Mouse (Mus musculus) cerebellum, adult 2 months (tissue): ENCODE results near the gene Ccdc141.

Experiments used
- CTCF ChIP-seq: fragments of 200-500 bp; IDR thresholded peaks from 2 replicates; pipeline ENCODE4 v1.5.1; 2011; ENCODE audit warnings: low read depth, mild to moderate bottlenecking, control low read depth, low read length, moderate library complexity, borderline replicate concordance; ENCODE audit not compliant: insufficient read depth
- POLR2A ChIP-seq: fragments of 200-500 bp; IDR thresholded peaks from 2 replicates; pipeline ENCODE4 v1.6.1; 2011; ENCODE audit warnings: low read length, control low read depth, borderline replicate concordance; ENCODE audit not compliant: insufficient read depth

DNA sequence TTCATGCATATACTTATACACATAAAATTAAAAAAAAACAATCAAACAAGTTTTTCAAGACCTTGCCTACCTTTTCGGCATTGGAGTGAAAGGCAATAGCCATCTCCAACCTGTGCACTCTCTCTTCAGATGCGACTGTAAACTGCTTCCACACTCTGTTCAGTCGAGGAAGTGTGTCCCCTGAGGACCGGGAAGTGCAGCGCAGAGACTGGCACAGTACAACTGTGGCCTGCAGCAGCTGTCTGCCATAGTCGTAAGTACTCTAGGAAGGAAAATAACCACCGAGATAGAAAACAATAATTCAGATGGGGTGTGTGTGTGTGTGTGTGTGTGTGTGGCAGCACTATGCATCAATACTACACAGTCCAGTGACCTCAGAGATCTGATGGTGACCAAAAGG is 20.5 kb upstream of the Ccdc141 start:
- TF ChIP-seq CTCF: no peak
- no peak for TF ChIP-seq POLR2A
